ENCODE assay signal across 16 mouse cellular contexts in genomic region chr14:117361155-117361964, GRCm38 (mm10).
A peak's percentile ranks its signal among the peaks of the same experiment; 100 is the strongest.
DNase-seq lines count a peak whose midpoint lies in the region; ATAC-seq and TF ChIP-seq lines count a peak whose summit lies in the region.
"Had no signal": no experiment of that assay in that cellular context is flagged by ENCODE, and none has a peak within 500 bp of the region (broad histone marks: within the 10 kb centered on the region; RNA-seq: fewer than 3 reads in every experiment).

No protein-coding gene starts in this region.

- no peak for TF ChIP-seq CTCF in CH12.LX (conservative IDR thresholded peaks at IDR 0.05 in 1 of 2, IDR thresholded peaks at IDR 0.05 in 1 of 2; ENCODE audit: low read depth in 2 of 2, low read length in 2 of 2)
- TF ChIP-seq CTCF in brain, embryonic 14.5 days (IDR thresholded peaks at IDR 0.05; ENCODE audit: borderline replicate concordance, extremely low read depth, insufficient read depth, insufficient read length): no peak

- dilution Hi-C loops in CH12.LX (cut with MboI; ENCODE audit: extremely low pct_ligation_motif_present, extremely low pct_unique_long_range_greater_than_20kb, low sequenced_read_pairs): no loop called here

- peak; percentile 13 for DNase-seq in CH12.LX (ENCODE audit: extremely low read depth)
- peak; percentile 49 for DNase-seq in brain, embryonic 14.5 days (ENCODE audit: low read depth)
- DNase-seq in lung, postnatal 10 days: no peak
- no peak for DNase-seq in lung, postnatal 36 days
- no peak for DNase-seq in adipocyte (ENCODE audit: low spot score)
- DNase-seq: adrenal gland, postnatal 14 days; cerebellum, adult 9-11 months; kidney, adult 2 months; kidney, postnatal 14 days; liver; right cerebral cortex, postnatal 25 days had no signal

- H3K9me3 ChIP-seq in CH12.LX (replicated peaks; ENCODE audit: low read length): no peaks in the 10 kb centered on the region
- H3K9me3 ChIP-seq in hindbrain, embryonic 15.5 days: no peaks in the 10 kb centered on the region
- no peaks in the 10 kb centered on the region for H3K9me3 ChIP-seq in midbrain, embryonic 15.5 days
- H3K9me3 ChIP-seq: embryonic facial prominence, embryonic 15.5 days; limb, embryonic 10.5 days had no signal

- no peak overlapping the region for H3K9ac ChIP-seq in CH12.LX (ENCODE audit: insufficient read depth, low read depth)
- H3K9ac ChIP-seq in hindbrain, embryonic 15.5 days: no peak overlapping the region
- no peak overlapping the region for H3K9ac ChIP-seq in midbrain, embryonic 15.5 days
- H3K9ac ChIP-seq: embryonic facial prominence, embryonic 15.5 days had no signal

- H3K27me3 ChIP-seq in CH12.LX (replicated peaks): no peaks in the 10 kb centered on the region
- no peaks in the 10 kb centered on the region for H3K27me3 ChIP-seq in hindbrain, embryonic 15.5 days
- no peaks in the 10 kb centered on the region for H3K27me3 ChIP-seq in midbrain, embryonic 15.5 days (replicated peaks)
- H3K27me3 ChIP-seq: embryonic facial prominence, embryonic 15.5 days had no signal

- no peaks in the 10 kb centered on the region for H3K36me3 ChIP-seq in CH12.LX (replicated peaks in 1 of 2; ENCODE audit: control insufficient read depth in 1 of 2, insufficient read depth in 1 of 2, low read length in 1 of 2)
- H3K36me3 ChIP-seq in hindbrain, embryonic 15.5 days: no peaks in the 10 kb centered on the region
- no peaks in the 10 kb centered on the region for H3K36me3 ChIP-seq in midbrain, embryonic 15.5 days (replicated peaks)
- H3K36me3 ChIP-seq: embryonic facial prominence, embryonic 15.5 days; limb, embryonic 10.5 days had no signal

- H3K4me1 ChIP-seq in CH12.LX (ENCODE audit: control insufficient read depth in 1 of 2, insufficient read depth in 2 of 2): peaks cover 0 to 7% of the 10 kb centered on the region in 2 experiments; a peak in 2 of 4 replicates
- H3K4me1 ChIP-seq in hindbrain, embryonic 15.5 days (replicated peaks): peaks cover 9% of the 10 kb centered on the region; the same call in 1 of the 2 replicates
- H3K4me1 ChIP-seq in midbrain, embryonic 15.5 days: peaks cover 6% of the 10 kb centered on the region; the same call in 1 of the 2 replicates
- H3K4me1 ChIP-seq: embryonic facial prominence, embryonic 15.5 days had no signal

- in situ Hi-C loops in CH12.LX (cut with MboI; ENCODE audit: low pct_ligation_motif_present, low pct_unique_long_range_greater_than_20kb, low sequenced_read_pairs): no loop called here

- no peak overlapping the region for H3K27ac ChIP-seq in CH12.LX (ENCODE audit: insufficient read depth, low read depth)
- H3K27ac ChIP-seq in hindbrain, embryonic 15.5 days (replicated peaks): peak overlapping the region; percentile 42; the same call in 1 of the 2 replicates
- peak overlapping the region; percentile 2; the same call in 1 of the 2 replicates for H3K27ac ChIP-seq in midbrain, embryonic 15.5 days
- H3K27ac ChIP-seq: embryonic facial prominence, embryonic 15.5 days; limb, embryonic 10.5 days had no signal

- 46% methylated on average over 9 of the region's 9 CpGs for WGBS in hindbrain, embryonic 15.5 days
- 40% methylated on average over 9 of the region's 9 CpGs for WGBS in midbrain, embryonic 15.5 days

- no peak overlapping the region for H3K4me2 ChIP-seq in CH12.LX (ENCODE audit: insufficient read depth, low read depth, poor library complexity, severe bottlenecking)
- no peak overlapping the region for H3K4me2 ChIP-seq in hindbrain, embryonic 15.5 days
- no peak overlapping the region for H3K4me2 ChIP-seq in midbrain, embryonic 15.5 days
- H3K4me2 ChIP-seq: embryonic facial prominence, embryonic 15.5 days had no signal

- H3K79me2 ChIP-seq in CH12.LX (replicated peaks; ENCODE audit: control insufficient read depth, extremely low read depth, insufficient read depth, poor library complexity, severe bottlenecking): no peaks in the 10 kb centered on the region

- TF ChIP-seq EP300 in CH12.LX (IDR thresholded peaks at IDR 0.05; ENCODE audit: low read length): no peak

- peak; percentile 66; the same call in 1 of the 2 replicates for ATAC-seq in hindbrain, embryonic 15.5 days (ENCODE audit: low FRiP score, low read depth)
- ATAC-seq in midbrain, embryonic 15.5 days (replicated peaks): peak; percentile 87
- ATAC-seq: inflammation-experienced regulatory T-cells, adult 6 months had no signal

- no peak for TF ChIP-seq RAD21 in CH12.LX (IDR thresholded peaks at IDR 0.05; ENCODE audit: low read depth, low read length)

- H3K4me3 ChIP-seq in CH12.LX (replicated peaks in 1 of 3; ENCODE audit: low read depth in 2 of 3, low read length in 2 of 3, poor library complexity in 1 of 3): no peak overlapping the region
- no peak overlapping the region for H3K4me3 ChIP-seq in hindbrain, embryonic 15.5 days
- H3K4me3 ChIP-seq in midbrain, embryonic 15.5 days: no peak overlapping the region
- H3K4me3 ChIP-seq: embryonic facial prominence, embryonic 15.5 days; limb, embryonic 10.5 days had no signal

- no peak for TF ChIP-seq POLR2A in CH12.LX (IDR thresholded peaks at IDR 0.05; ENCODE audit: low read depth, low read length)
- no peak for TF ChIP-seq POLR2A in brain, embryonic 14.5 days (IDR thresholded peaks at IDR 0.05; ENCODE audit: borderline replicate concordance, extremely low read depth, insufficient read depth, insufficient read length, poor library complexity, severe bottlenecking)

TF ChIP-seq in CH12.LX, 34 proteins besides CTCF, POLR2A, EP300 and RAD21:
- TF ChIP-seq MAX (IDR thresholded peaks at IDR 0.05; ENCODE audit: low read length) (no peak), MAZ (IDR thresholded peaks at IDR 0.05; ENCODE audit: low read depth, low read length) (no peak), MEF2A (IDR thresholded peaks at IDR 0.05; ENCODE audit: borderline replicate concordance, low read depth, low read length) (no peak), UBTF (IDR thresholded peaks at IDR 0.05; ENCODE audit: low read depth, low read length) (no peak), ZC3H11A (IDR thresholded peaks at IDR 0.05; ENCODE audit: low read depth, low read length) (no peak), BHLHE40 (IDR thresholded peaks at IDR 0.05; ENCODE audit: low read depth, low read length) (no peak), RCOR1 (conservative IDR thresholded peaks at IDR 0.05; ENCODE audit: low read depth, low read length) (no peak), ZMIZ1 (IDR thresholded peaks at IDR 0.05; ENCODE audit: low read depth, low read length) (no peak), ZKSCAN1 (IDR thresholded peaks at IDR 0.05; ENCODE audit: borderline replicate concordance, low read depth, low read length) (no peak), JUN (IDR thresholded peaks at IDR 0.05; ENCODE audit: insufficient read depth, low read depth, low read length) (no peak), IRF4 (IDR thresholded peaks at IDR 0.05; ENCODE audit: low read depth, low read length) (no peak), TBP (conservative IDR thresholded peaks at IDR 0.05; ENCODE audit: low read depth, low read length) (no peak), SMC3 (IDR thresholded peaks at IDR 0.05; ENCODE audit: low read depth, low read length) (no peak), MXI1 (IDR thresholded peaks at IDR 0.05; ENCODE audit: low read depth, low read length) (no peak), GABPA (IDR thresholded peaks at IDR 0.05; ENCODE audit: insufficient replicate concordance, low read depth, low read length) (no peak), NRF1 (IDR thresholded peaks at IDR 0.05; ENCODE audit: low read depth, low read length) (no peak), ZNF384 (IDR thresholded peaks at IDR 0.05; ENCODE audit: low read depth, low read length) (no peak), E2F4 (IDR thresholded peaks at IDR 0.05; ENCODE audit: insufficient replicate concordance, low read depth, low read length) (no peak), TCF12 (IDR thresholded peaks at IDR 0.05; ENCODE audit: low read depth, low read length) (no peak)

Comparison
In these comparisons a context has a peak if more than half of its experiments do, and no peak if none do; other contexts are left out.
1. DNase-seq: peak in CH12.LX (single experiment) and brain, embryonic 14.5 days (single experiment); none in lung, postnatal 10 days (single experiment), lung, postnatal 36 days (single experiment) and adipocyte (single experiment).